Mouse (Mus musculus) cerebellum, postnatal 10 days (tissue): ENCODE measurements around the gene Camk2b.
"Not testable (repeated sequence)": the region's sequence is repeated elsewhere in the genome, so short reads cannot be mapped to it uniquely, and the experiment has no call there.

Experiments
- DNase-seq, 2 experiments: peaks; one replicate each; pipeline ENCODE4 v3.0.0; 2021; ENCODE audit warnings: mixed read lengths in 2 of 2

The Camk2b gene

GRCm38 (mm10) chr11:6066176-6066575 lies at the start of gene Camk2b:
TSS of gene Camk2b (minus strand) at chr11:6066362.
- no peak for DNase-seq

DNA sequence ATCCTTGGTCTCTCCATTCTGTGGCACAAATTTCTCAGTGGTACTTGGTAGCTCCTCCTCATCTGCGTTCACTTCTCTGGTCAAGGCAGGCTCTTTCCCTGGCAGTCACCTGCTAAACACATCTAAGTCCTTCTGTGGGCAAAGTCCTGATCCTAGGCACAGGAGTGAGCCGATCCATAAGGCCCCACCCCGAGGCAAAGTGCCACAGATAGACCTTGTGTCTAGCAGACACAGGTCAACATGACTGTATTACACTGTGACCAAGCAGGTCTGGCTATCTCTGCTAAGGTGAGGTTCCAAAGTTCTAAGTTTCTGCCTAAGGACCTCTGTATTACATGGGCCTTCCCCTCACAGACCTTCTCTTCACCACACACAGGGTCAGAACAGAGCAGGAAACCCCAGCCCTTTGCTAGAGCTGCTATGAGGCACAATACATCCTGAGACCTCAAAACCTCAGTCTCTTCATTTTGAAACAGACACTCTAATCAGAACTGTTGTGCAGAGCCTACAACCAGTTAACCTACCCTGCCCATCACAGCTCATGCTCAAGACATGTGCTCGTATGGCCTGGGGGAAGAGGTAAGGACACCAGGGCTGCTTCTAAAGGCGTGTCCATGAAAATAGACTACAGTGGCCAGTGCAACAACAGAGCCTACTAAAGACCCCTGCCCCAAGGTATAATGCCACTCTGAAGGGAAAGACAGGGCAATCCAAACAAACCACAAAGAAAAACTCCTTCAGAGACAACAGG lies 45.7 kb upstream of the Camk2b start:
- no peak for DNase-seq

- DNase-seq = peak; percentile 87 to 88
Measured at GRCm38 (mm10) chr11:6109990-6110389, 43.8 kb upstream of the Camk2b start.

DNA sequence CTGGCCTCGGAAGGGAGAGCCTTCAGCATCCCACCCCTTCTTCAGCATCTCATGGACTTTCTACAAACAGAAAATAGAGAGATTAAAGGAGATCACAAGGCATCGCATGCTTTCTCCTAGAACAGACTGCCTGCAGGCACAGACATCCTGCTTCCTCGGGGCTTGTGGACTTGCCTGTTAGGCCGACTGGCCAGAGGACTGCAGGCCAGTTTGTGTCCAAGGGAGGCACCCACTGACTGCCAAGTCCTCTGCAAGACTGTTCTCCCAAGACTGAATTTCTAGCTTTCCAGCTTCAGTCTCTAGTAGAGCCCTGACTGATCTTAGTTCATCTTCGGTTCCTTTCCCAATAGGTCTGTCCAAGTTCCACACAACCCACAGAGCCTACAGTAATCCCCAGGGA lies 42.1 kb upstream of the Camk2b start:
- DNase-seq = peak in 1 of 2 experiments; percentile 48

GRCm38 (mm10) chr11:6107722-6108121 lies 41.6 kb upstream of the Camk2b start:
- DNase-seq = no peak

GRCm38 (mm10) chr11:6104734-6105133 lies 38.6 kb upstream of the Camk2b start:
- DNase-seq = peak; percentile 79 to 86

GRCm38 (mm10) chr11:6096637-6097036 lies 30.5 kb upstream of the Camk2b start:
- not testable (repeated sequence) for DNase-seq

GRCm38 (mm10) chr11:6086991-6087390 lies 20.8 kb upstream of the Camk2b start:
- DNase-seq = peak in 1 of 2 experiments; percentile 46

DNA sequence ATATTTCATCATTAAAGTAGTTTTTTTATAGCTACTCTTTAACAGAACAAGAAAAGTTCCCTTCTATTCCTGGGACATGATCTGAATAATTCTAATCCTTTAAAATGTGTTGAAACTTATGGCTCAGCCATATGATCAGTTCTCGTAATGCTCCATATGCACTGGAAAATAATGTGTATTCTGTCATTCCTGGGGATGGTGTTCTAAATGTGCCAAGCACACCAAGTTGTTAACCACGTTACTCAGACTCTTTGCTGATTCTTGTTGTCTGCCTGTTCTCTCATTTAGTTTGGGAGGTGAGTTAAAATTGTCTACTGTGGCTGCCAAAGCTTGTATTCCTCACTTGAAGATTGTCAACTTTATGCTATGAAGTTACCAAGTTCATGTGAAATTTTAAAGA lies 12.6 kb upstream of the Camk2b start:
- no peak for DNase-seq

GRCm38 (mm10) chr11:6075618-6076066 lies 9.5 kb upstream of the Camk2b start:
- DNase-seq = peak; percentile 92 to 94

GRCm38 (mm10) chr11:6068181-6068957 lies 2.2 kb upstream of the Camk2b start:
- DNase-seq = no peak

GRCm38 (mm10) chr11:6067160-6067559 lies 998 bp upstream of the Camk2b start:
- DNase-seq = no peak

DNA sequence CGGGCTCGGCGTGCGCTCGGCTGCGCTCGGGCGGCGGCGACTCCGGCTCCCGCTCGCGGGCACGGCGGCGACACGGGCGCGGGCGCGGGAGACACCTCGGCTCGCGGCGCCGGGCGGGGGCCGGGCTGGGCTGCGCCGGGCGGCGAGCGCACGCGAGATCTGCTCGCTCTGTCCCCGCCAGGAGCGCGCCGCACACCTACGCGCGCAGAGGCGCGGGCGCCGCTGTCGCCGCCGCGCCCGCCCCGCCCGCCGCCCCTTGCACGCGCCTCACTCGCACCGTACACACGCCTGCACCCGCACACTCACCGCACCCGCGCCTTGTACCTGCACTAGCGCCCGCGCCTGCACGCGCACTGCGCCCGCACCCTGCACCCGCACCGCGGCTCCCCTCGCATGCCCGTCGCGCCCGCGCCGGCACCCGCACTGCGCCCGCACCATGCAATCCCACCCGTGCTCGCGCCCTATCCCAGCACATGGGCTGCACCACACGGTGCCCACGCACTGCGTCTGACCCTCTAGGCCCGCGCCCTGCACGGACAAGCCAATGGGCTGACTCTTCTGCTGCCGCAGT lies 526 bp downstream of the Camk2b start:
- DNase-seq = peak; percentile 86

- peak in 1 of 2 experiments; percentile 67 for DNase-seq
Measured at GRCm38 (mm10) chr11:6065046-6065521, 1.1 kb downstream of the Camk2b start.

GRCm38 (mm10) chr11:6064215-6065045 lies 1.7 kb downstream of the Camk2b start:
- peak; percentile 66 to 72 for DNase-seq

DNA sequence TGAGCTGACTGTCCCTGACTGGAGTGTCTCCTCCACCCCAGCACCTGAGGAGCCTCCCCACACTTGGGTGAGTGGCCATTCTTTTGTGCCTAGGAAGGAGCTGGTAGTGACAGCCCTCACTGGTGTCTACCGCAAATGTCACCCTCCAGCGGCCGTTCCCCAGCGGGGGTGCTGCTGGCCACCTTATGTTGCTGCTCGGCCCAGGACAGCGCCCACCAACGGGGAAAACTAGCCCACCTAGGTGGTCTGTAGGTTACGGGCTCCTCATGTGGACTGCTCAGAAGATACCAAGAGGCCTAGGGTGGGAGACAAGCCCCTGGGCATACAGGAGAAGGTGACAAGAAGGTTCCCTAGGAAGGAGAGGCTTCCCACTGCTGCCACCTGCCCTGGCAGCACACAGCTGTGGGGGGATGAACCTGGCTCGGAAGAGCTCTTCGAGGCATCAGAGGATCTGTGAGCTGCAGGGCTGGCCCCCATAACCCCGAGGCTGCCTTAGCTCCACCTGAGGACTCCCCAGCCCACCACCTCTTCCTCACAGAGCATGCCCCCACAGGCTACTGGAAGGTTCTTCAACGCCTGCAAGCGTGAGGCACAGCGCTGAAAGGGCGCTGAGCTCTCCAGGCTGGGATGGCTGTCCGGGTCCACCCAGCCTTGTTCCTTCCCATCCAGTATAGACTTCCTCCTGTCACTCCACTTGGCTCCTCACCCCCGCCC lies 2.5 kb downstream of the Camk2b start:
- peak; percentile 51 to 66 for DNase-seq

DNA sequence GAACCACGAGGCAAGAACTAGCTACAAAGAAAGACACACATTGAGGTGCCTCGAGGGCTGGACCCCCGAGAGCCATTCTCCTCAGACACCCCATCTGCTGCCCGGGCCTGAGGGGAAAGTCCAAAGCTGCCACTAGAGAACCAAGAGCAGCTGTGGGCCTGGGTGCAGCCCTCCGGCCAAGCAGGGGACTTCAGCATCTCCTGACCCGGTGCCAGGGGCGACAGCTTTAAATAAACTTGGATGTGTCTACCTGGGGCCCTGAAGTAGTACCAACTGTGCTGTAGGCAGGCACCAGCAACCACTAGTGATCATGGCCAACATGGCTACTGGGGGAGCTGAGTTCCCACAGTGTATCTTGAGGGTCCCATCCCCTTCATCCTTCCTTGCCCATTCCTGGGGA lies 3.1 kb downstream of the Camk2b start:
- DNase-seq = peak in 1 of 2 experiments; percentile 36

- DNase-seq = peak in 1 of 2 experiments; percentile 42
Measured at GRCm38 (mm10) chr11:6062329-6062728, 3.8 kb downstream of the Camk2b start.

DNA sequence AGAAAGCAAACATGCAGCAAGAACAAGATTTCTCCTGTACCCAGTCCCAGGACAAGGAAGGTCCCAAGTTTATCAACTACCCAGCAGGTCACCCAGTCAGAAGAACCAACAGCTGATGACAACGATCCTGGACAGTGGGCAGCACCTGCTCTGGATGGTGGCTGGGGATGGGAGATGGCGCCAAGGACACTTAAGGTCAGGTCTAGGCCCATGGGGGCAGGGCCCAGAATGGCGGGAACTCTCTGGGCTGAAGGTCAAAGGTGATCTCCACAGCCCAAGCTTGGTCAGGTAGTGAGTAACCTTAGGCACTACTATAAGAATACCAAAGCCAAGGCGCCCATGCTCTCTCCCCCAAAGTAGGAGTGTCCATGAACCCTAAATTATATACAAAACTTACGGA lies 4.3 kb downstream of the Camk2b start:
- peak in 1 of 2 experiments; percentile 17 for DNase-seq

DNA sequence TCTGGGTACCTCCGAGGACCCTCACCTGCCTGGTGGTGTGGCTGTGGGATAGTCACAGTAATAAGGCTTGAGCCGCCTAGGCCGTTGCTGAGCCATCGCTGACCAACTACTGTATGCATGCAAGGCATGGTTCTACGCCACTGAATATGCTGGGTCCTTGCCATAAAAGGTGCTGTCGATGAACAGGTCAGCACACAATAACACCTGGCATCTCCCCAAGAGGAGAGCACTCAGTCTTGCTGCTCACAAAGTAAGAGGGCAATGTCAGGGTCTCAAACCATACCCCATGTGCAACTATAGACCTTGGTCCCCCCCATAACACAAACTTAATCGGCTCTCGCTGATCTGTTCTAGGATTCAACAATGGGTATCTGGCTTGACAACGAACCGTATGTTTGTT lies 7.0 kb downstream of the Camk2b start:
- peak in 1 of 2 experiments; percentile 31 for DNase-seq

GRCm38 (mm10) chr11:6053386-6053785 lies 12.8 kb downstream of the Camk2b start:
- DNase-seq = peak in 1 of 2 experiments; percentile 7
